Mouse (Mus musculus) heart, adult 2 months (tissue): ENCODE measurements around the gene Slc7a8.

Source experiments
- CTCF ChIP-seq: fragments of 200-600 bp; IDR thresholded peaks from 2 replicates; pipeline ENCODE4 v1.8.1; 2022; ENCODE audit warnings: antibody characterized with exemption, mild to moderate bottlenecking, moderate library complexity
- POLR2A ChIP-seq: fragments of 200-500 bp; IDR thresholded peaks from 2 replicates; pipeline ENCODE4 v1.6.1; 2011; ENCODE audit warnings: mild to moderate bottlenecking, low read depth, low read length, control low read depth; ENCODE audit not compliant: insufficient read depth

GRCm38 (mm10) chr14:54809668-54810033 is 27.9 kb upstream of the Slc7a8 start:
- no peak for TF ChIP-seq POLR2A
- TF ChIP-seq CTCF, result no peak
